7 mouse cellular contexts compared by ENCODE assay signal in the genomic region with DNA sequence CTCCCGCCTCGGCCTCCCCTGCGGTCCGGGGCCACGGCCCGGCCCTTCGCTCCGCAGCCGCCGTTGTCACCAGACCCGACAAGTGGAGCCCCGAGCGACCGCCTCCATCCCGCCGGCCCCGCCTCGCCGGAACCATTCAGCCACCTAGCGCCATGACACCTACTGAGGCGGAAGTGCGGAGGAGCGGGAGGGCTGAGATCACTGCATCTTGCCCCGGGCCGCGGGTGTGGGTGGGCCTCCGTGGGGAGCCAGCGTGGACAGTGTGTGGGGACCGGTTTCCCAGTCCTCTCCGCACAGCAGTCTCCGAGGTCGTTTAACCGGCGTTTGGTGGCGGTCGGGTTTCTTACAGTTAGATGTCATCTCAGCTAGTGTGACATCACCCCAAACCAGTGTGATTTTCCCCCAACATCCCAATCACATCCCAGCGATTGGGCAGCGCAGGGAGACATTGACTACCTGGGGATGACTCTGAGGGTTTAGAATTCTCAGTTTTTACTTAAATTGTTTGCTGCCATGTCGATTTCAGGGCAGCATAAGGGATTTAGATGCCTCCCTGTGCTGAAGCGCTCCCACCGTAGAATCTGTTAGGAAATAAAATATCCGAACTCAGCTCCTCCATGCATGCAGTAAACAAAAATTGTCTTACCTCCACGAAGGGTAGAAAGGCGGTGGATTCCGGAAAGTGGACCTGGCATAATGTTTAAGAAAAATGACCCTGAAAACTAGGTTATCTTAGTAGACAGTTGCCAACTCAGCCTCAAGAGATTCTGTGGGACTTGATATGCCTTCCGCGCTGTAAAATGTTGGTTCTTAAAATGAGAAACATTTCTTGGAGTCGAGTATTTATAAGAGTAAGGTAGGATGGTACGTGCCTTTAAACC. TPM values are rescaled to one million over a fixed set of nuclear protein-coding genes. Genes with fewer than 3 reads are reported as not detected.
A peak's percentile ranks its signal among the peaks of the same experiment; 100 is the strongest.
DNase-seq lines count a peak whose midpoint lies in the region; ATAC-seq lines count a peak whose summit lies in the region.

Hipk1 (minus strand) TSS at position 334 of the 881 bp plus-strand sequence.

- H3K36me3 ChIP-seq in embryonic facial prominence, embryonic 10.5 days (replicated peaks) = no peaks in the 10 kb centered on the region
- no peaks in the 10 kb centered on the region for H3K36me3 ChIP-seq in limb, embryonic 11.5 days (ENCODE audit: control insufficient read depth, insufficient read depth, low read length)
- no peaks in the 10 kb centered on the region for H3K36me3 ChIP-seq in midbrain, embryonic 14.5 days (ENCODE audit: control insufficient read depth, insufficient read depth, low read length)

- ATAC-seq in limb, embryonic 11.5 days (ENCODE audit: insufficient number of reproducible peaks, low FRiP score, low TSS enrichment, low read depth) = peak; percentile 89
- ATAC-seq in midbrain, embryonic 14.5 days (ENCODE audit: low FRiP score, low TSS enrichment) = peak; percentile 97

- DNase-seq in adrenal gland, postnatal 10 days = peak; percentile 96
- DNase-seq in embryonic facial prominence, embryonic 10.5 days (ENCODE audit: low spot score) = peak; percentile 95
- peak; percentile 100 for DNase-seq in heart, adult 11 months
- DNase-seq in kidney, adult 18-20 months = peak; percentile 94
- DNase-seq in limb, embryonic 11.5 days (ENCODE audit: low spot score) = peak; percentile 94
- DNase-seq in midbrain, embryonic 14.5 days = peak; percentile 96
- DNase-seq in spleen, adult 18-20 months = peak; percentile 91 to 92

- WGBS in embryonic facial prominence, embryonic 10.5 days = 10% methylated on average over 49 of the region's 49 CpGs
- 10% methylated on average over 47 of the region's 49 CpGs for WGBS in limb, embryonic 11.5 days
- WGBS in midbrain, embryonic 14.5 days = 9% methylated on average over 48 of the region's 49 CpGs

- H3K9ac ChIP-seq in limb, embryonic 11.5 days (ENCODE audit: low read length) = peak within 1 kb of the TSS; percentile 81
- peak within 1 kb of the TSS; percentile 91 for H3K9ac ChIP-seq in midbrain, embryonic 14.5 days (replicated peaks; ENCODE audit: low read length)

- peak within 1 kb of the TSS; percentile 97 for H3K4me3 ChIP-seq in embryonic facial prominence, embryonic 10.5 days
- H3K4me3 ChIP-seq in limb, embryonic 11.5 days (ENCODE audit: low read depth, low read length) = peak within 1 kb of the TSS; percentile 74
- H3K4me3 ChIP-seq in midbrain, embryonic 14.5 days (replicated peaks; ENCODE audit: low read depth, low read length) = peak within 1 kb of the TSS; percentile 92

- H3K4me1 ChIP-seq in embryonic facial prominence, embryonic 10.5 days = peaks cover 23% of the 10 kb centered on the region
- H3K4me1 ChIP-seq in limb, embryonic 11.5 days (ENCODE audit: control insufficient read depth, insufficient read depth, low read length) = 0 out of 2 replicates have a peak, but pooled peaks cover 2% of the 10 kb centered on the region
- H3K4me1 ChIP-seq in midbrain, embryonic 14.5 days (ENCODE audit: control insufficient read depth, insufficient read depth, low read length) = peaks cover 15% of the 10 kb centered on the region

- H3K9me3 ChIP-seq in embryonic facial prominence, embryonic 10.5 days = no peaks in the 10 kb centered on the region
- no peaks in the 10 kb centered on the region for H3K9me3 ChIP-seq in limb, embryonic 11.5 days (ENCODE audit: control insufficient read depth, low read length)
- no peaks in the 10 kb centered on the region for H3K9me3 ChIP-seq in midbrain, embryonic 14.5 days (ENCODE audit: control insufficient read depth, low read length)

- no peaks in the 10 kb centered on the region; the same call in 1 of the 2 replicates for H3K27me3 ChIP-seq in embryonic facial prominence, embryonic 10.5 days (replicated peaks; ENCODE audit: low read depth, poor library complexity, severe bottlenecking)
- H3K27me3 ChIP-seq in limb, embryonic 11.5 days (ENCODE audit: control insufficient read depth, insufficient read depth, low read length) = no peaks in the 10 kb centered on the region
- H3K27me3 ChIP-seq in midbrain, embryonic 14.5 days (ENCODE audit: control insufficient read depth, insufficient read depth, low read length) = no peaks in the 10 kb centered on the region

- H3K4me2 ChIP-seq in limb, embryonic 11.5 days (ENCODE audit: low read depth, severe bottlenecking) = peak within 1 kb of the TSS; percentile 73
- peak within 1 kb of the TSS; percentile 68 for H3K4me2 ChIP-seq in midbrain, embryonic 14.5 days (ENCODE audit: low read length)

- peak within 1 kb of the TSS; percentile 97 for H3K27ac ChIP-seq in embryonic facial prominence, embryonic 10.5 days (replicated peaks)
- H3K27ac ChIP-seq in limb, embryonic 11.5 days (replicated peaks; ENCODE audit: low read depth, low read length) = 0 out of 2 replicates have a peak within 1 kb of the TSS, but pooled peaks have one; percentile 22
- H3K27ac ChIP-seq in midbrain, embryonic 14.5 days (replicated peaks; ENCODE audit: low read depth, low read length) = peak within 1 kb of the TSS; percentile 91

RNA-seq across cellular contexts. Expression of gene Hipk1, which starts in this region (rescaled TPM):
- total RNA-seq in adrenal gland, postnatal 10 days (2021) = 100 to 1,000 TPM; 128 to 162 TPM
- 9.9 TPM in 2 replicates for polyA plus RNA-seq in embryonic facial prominence, embryonic 10.5 days (2016; fragmentation: Nextera tagmentation; extraction: Ambion mirVana)
- polyA plus RNA-seq in limb, embryonic 11.5 days (2014; fragmentation: Nextera tagmentation; extraction: Ambion mirVana) = 13.0 and 13.4 TPM in 2 replicates
- polyA plus RNA-seq in midbrain, embryonic 14.5 days (2014; fragmentation: Nextera tagmentation; extraction: Ambion mirVana) = 18.9 and 22.1 TPM in 2 replicates

Comparison
In these comparisons a context has a peak if more than half of its experiments do, and no peak if none do; other contexts are left out.
1. Peak in every context shown above with its lines: DNase-seq, ATAC-seq, H3K4me3 ChIP-seq and H3K27ac ChIP-seq.
2. H3K27ac ChIP-seq: peak in every context shown above with its lines; median percentile 97 in embryonic facial prominence, embryonic 10.5 days; 91 in midbrain, embryonic 14.5 days; 22 in limb, embryonic 11.5 days.